Mouse (Mus musculus): ENCODE measurements at regions not wholly inside any gene's neighbourhood (a gene's known extent, or its start where the extent isn't known, plus 50 kb on each side); places are given as distances from the start of the nearest gene placed in this dataset.

DNA sequence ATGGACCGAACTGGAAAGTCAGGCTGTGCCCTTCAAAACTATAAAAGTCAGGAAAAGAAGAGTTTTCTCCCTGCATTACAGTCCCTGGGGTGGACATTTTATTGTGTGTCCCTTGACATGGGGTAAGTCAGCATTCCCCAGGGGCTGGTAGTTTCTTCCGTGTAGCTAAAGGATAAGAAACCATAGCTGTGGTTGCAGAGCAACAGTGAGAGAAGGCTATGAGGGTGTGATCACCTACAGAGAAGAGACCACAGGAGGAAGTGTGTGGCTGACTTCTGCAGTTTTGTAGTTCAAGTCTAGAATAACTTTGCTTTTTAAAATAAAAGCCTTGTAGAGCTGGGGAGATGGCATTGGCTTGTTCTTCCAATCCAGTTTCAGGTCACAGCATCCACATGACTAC lies 76.6 kb upstream of the Pik3cg start:
- no peak for TF ChIP-seq CTCF (IDR thresholded peaks at IDR 0.05; ENCODE audit: extremely low read depth, insufficient read depth, insufficient read length, insufficient replicate concordance)
- TF ChIP-seq POLR2A (IDR thresholded peaks at IDR 0.05; ENCODE audit: low read depth, low read length) = no peak
